Mouse (Mus musculus): ENCODE results near the gene Arhgap25.
A peak's percentile ranks its signal among the peaks of the same experiment; 100 is the strongest.
"Not testable (repeated sequence)": the region's sequence is repeated elsewhere in the genome, so short reads cannot be mapped to it uniquely, and the experiment has no call there.

Gene Arhgap25

GRCm38 (mm10) chr6:87532953-87533710 lies at the start of gene Arhgap25:
TSS of gene Arhgap25 (minus strand) at chr6:87533259.
- no peak for DNase-seq (ENCODE audit: low read depth, low spot score)

GRCm38 (mm10) chr6:87582456-87582855 lies 49.4 kb upstream of the Arhgap25 start:
- DNase-seq (ENCODE audit: low read depth, low spot score) = no peak

GRCm38 (mm10) chr6:87581581-87581980 lies 48.5 kb upstream of the Arhgap25 start:
- DNase-seq (ENCODE audit: low read depth, low spot score) = no peak

- no peak for DNase-seq (ENCODE audit: low read depth, low spot score)
Observed at GRCm38 (mm10) chr6:87581071-87581470, 48.0 kb upstream of the Arhgap25 start.

GRCm38 (mm10) chr6:87578247-87578646 lies 45.2 kb upstream of the Arhgap25 start:
- DNase-seq (ENCODE audit: low read depth, low spot score) = no peak

- no peak for DNase-seq (ENCODE audit: low read depth, low spot score)
Observed at GRCm38 (mm10) chr6:87576648-87577330, 43.7 kb upstream of the Arhgap25 start.

- not testable (repeated sequence) for DNase-seq (ENCODE audit: low read depth, low spot score)
Observed at GRCm38 (mm10) chr6:87571863-87572262, 38.8 kb upstream of the Arhgap25 start.

GRCm38 (mm10) chr6:87567686-87568593 lies 34.9 kb upstream of the Arhgap25 start:
- no peak for DNase-seq (ENCODE audit: low read depth, low spot score)

GRCm38 (mm10) chr6:87565166-87565565 lies 32.1 kb upstream of the Arhgap25 start:
- DNase-seq (ENCODE audit: low read depth, low spot score) = no peak

GRCm38 (mm10) chr6:87564356-87564755 lies 31.3 kb upstream of the Arhgap25 start:
- no peak for DNase-seq (ENCODE audit: low read depth, low spot score)

GRCm38 (mm10) chr6:87553724-87554123 lies 20.7 kb upstream of the Arhgap25 start:
- DNase-seq (ENCODE audit: low read depth, low spot score) = no peak

GRCm38 (mm10) chr6:87552054-87552807 lies 19.2 kb upstream of the Arhgap25 start:
- no peak for DNase-seq (ENCODE audit: low read depth, low spot score)

- no peak for DNase-seq (ENCODE audit: low read depth, low spot score)
Observed at GRCm38 (mm10) chr6:87547836-87548235, 14.8 kb upstream of the Arhgap25 start.

GRCm38 (mm10) chr6:87547431-87547830 lies 14.4 kb upstream of the Arhgap25 start:
- DNase-seq (ENCODE audit: low read depth, low spot score) = no peak

GRCm38 (mm10) chr6:87545331-87546217 lies 12.5 kb upstream of the Arhgap25 start:
- DNase-seq (ENCODE audit: low read depth, low spot score) = peak; percentile 10

GRCm38 (mm10) chr6:87542027-87542426 lies 9.0 kb upstream of the Arhgap25 start:
- no peak for DNase-seq (ENCODE audit: low read depth, low spot score)

GRCm38 (mm10) chr6:87541171-87541571 lies 8.1 kb upstream of the Arhgap25 start:
- no peak for DNase-seq (ENCODE audit: low read depth, low spot score)

- DNase-seq (ENCODE audit: low read depth, low spot score) = no peak
Observed at GRCm38 (mm10) chr6:87538376-87539270, 5.6 kb upstream of the Arhgap25 start.

- DNase-seq (ENCODE audit: low read depth, low spot score) = no peak
Observed at GRCm38 (mm10) chr6:87537678-87538077, 4.6 kb upstream of the Arhgap25 start.
